Comparison of ENCODE assay signal across 21 mouse cellular contexts in the genomic region with DNA sequence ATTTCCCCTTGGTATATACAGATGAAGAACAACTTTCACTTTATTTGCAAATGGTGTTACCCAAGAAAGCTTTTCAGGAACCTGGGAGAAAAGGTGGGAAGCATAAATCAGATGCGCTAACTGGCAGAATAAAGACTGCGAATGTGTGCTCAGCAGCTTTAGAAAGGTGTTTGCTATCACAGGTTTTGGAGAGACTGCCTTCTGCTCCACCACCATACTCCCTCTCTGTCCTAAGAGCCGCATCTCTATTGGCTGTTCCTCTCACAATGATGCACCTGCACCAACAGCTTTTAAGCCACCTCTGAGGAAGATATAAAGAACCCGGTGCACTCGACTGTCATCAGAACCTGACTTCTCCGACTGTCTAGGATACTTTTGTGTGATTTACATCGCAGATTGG.
DNase-seq lines count a peak whose midpoint lies in the region; ATAC-seq lines count a peak whose summit lies in the region.
"Had no signal": no experiment of that assay in that cellular context is flagged by ENCODE, and none has a peak within 500 bp of the region (broad histone marks: within the 10 kb centered on the region; RNA-seq: fewer than 3 reads in every experiment).

No protein-coding gene starts in this region.

- peak; percentile 81 for ATAC-seq in frontal cortex, adult (ENCODE audit: low TSS enrichment)
- ATAC-seq in CD4-positive, CD25-positive, alpha-beta regulatory T cell, adult 4 months, result no peak
- ATAC-seq: activated CD4-positive, CD25-positive, alpha-beta regulatory T cell, adult 4 months; Patski had no signal

- DNase-seq in frontal cortex, postnatal 36 days (ENCODE audit: low spot score in 2 of 2), result no peak
- peak; percentile 8 for DNase-seq in layer of hippocampus, adult 9-11 months
- DNase-seq in layer of hippocampus, postnatal 14 days (ENCODE audit: low spot score in 2 of 2), result no peak
- DNase-seq in brain, adult 2 months (ENCODE audit: low read depth, low spot score), result peak; percentile 52
- peak; percentile 34 for DNase-seq in telencephalon, adult 2 months (ENCODE audit: low read depth, low spot score)
- no peak for DNase-seq in lung, adult 18-20 months
- DNase-seq: adrenal gland, adult 2 months; adrenal gland, adult 8-10 months; adrenal gland, postnatal 10 days; adrenal gland, postnatal 14 days; adrenal gland, postnatal 25 days; adrenal gland, postnatal 36 days; B cell, adult 2 months; cerebellum, adult 11 months; cerebellum, adult 11-12 months; cerebellum, adult 18-20 months; cerebellum, adult 2 months had no signal

Comparison
In these comparisons a context has a peak if more than half of its experiments do, and no peak if none do; other contexts are left out.
1. DNase-seq: peak in layer of hippocampus, adult 9-11 months (single experiment), brain, adult 2 months (single experiment) and telencephalon, adult 2 months (single experiment); none in frontal cortex, postnatal 36 days (0 of 2), layer of hippocampus, postnatal 14 days (0 of 2) and lung, adult 18-20 months (0 of 2).